Mouse (Mus musculus) c-Kit-negative CD71-positive TER-119-positive erythroid progenitor cells, embryonic 14.5 days (primary cell): ENCODE results near the gene Cdh1.
A peak's percentile ranks its signal among the peaks of the same experiment; 100 is the strongest.

Source experiments
- DNase-seq: peaks from one replicate; pipeline ENCODE4 v3.0.0-alpha.2; 2013; ENCODE audit warnings: low read depth, low spot score

Cdh1 gene

DNA sequence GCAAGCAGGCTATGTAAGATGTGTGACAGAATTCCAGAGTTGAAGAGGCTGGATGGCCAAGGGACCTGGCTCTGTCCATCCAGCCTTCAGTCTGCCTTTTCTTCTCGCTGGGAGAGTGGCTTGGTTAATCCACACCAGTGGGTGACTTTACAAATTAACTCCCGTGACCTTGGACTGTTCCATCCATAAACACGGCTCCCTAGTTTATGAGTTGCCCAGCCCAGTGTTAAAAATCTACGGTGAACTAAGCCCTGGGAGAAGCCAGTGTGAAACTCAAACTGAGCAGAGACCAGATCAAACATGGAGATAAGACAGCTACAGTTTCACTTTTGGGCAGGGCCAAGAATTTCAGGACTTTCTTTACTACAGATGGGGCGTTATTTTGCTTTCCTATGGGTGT is 19.9 kb downstream of the Cdh1 start:
- no peak for DNase-seq

DNA sequence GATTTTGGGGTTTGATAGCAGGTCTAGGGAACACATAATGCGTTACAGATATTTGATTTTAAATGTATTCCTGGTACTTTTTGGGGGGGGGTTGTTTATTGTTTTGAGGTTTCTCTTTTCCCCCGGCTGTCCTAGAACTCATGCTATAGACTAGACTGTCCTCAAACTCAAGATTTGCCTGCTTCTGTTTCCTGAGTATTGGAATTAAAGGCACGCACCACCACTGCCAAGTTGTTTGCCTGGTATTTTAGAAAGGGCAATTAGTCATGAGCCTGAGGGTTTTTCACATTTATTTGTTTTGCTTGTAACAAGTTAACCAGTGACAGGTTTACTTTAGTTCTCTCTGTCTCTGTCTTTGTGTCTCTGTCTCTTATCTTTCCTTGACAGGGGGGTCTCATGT is 20.3 kb downstream of the Cdh1 start:
- DNase-seq: no peak

DNA sequence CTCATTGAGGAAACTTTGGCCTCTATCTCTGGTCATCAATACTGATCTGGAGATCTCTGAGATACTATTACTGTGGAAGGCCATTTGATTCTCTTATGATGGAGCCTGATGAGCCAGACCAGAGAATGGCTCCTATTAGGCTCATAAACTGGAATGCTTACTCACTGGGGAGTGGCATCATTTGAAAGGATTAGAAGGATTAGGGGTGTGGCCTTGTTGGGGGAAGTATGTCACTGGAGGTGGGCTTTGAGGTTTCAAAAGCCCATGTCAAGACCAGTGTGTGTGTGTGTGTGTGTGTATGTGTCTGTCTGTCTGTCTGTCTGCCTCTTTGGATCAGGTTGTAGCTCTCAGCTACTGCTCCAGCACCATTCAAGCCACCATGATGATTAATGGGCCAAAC is 20.8 kb downstream of the Cdh1 start:
- no peak for DNase-seq

DNA sequence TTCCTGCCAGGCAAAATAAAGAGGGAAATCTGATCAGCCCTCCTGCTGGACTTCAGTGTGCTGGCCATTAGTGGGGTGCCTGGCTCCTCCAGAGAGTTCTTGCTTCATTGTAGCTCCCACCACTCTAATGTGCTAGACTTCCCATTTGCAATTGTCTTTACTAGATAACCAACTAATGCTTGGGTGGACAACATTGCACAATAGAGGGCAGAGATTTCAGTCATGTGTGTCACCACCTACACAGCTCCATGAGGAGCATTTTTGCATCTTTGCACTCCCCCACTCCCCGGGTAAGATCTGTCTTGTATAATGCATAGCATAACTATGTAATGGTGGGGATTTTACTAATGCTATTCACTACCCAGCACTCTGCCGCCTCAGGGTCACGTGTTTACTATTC is 21.6 kb downstream of the Cdh1 start:
- DNase-seq: no peak

DNA sequence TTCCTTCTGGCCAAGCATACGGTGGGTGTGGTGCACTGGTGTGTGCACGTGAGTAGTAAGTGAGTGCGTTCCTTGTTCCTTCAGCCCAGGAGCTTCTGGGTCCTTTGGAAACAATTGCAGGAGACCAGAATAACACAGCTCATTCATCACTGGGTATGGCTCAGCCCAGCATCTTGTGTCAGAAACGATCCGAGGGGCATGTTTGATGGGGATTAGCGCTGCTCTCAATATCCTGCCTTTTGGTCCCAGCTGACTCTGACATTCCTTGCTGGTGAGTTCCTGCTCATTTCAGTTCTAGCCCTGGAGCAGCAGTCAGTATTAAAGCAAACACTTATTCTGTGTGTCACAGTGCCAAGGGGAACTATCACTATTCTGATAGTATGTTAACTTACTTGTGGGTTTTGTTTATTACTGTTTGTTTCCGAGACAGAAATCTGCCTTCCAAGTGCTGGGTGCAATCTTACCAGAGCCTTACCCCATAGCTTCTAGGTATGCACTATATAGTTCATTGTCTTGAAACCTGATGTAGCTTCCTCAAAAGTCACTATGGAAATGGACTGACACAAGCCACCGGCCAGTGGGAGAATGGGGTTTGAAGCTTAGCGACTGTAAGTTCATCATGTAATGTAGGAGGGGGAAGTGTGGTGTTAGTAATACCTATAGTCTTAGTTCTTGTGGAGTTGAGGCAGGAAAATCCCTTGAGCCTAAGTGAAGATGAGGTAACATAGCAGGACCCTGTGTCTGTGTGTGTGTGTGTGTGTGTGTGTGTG is 23.1 kb downstream of the Cdh1 start:
- no peak for DNase-seq

DNA sequence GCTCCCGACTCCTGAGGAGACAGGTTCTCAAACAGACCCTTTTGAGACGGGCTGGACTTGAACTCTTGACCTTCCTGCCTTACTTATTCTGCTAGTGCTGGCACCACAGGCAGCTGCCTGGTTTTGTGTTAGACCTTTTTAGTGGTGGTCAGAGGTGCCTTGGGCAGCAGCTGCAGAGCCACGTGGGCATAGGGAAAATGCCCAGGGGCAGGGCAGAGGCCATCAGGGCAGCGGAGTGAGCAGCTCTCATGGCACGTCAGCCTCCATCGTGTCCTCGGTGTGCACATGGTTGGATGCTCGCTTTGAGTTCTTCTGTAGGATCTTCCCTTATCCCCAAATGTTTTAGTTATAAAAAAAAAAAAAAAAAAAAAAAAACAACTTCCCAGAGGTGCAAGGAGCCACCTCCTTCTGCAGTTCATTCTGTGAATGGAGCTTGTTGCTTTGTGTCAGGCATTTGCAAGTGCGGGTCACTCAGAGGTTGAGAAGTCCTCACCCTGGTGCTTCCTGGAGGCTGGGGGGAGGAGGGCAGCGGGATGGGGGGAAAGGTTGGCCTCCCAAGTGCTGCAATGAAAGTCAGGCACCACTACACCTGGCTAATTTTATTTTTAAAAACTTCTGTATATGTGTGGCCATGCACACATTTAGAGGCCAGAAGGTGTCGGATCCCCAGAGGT is 25.3 kb downstream of the Cdh1 start:
- DNase-seq: no peak

DNA sequence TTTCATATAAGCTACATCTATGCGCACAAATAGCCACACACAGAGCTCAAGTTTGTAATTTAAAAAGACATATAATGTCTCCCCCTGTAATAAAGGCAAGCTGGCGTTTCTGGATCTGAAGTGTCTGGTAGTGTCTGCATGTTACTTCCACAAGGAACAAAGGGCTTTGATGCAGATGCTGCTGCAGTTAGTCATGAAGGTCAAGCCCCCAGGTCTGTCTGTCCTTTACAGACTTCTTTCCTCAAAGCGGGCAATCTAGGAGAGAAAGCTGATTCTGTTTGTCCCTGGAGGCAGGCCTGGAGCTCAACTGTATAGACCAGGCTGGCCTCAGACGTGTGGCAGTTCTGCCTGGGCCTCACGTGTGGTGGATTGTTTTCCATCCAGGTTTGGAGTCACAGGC is 26.3 kb downstream of the Cdh1 start:
- DNase-seq: no peak

DNA sequence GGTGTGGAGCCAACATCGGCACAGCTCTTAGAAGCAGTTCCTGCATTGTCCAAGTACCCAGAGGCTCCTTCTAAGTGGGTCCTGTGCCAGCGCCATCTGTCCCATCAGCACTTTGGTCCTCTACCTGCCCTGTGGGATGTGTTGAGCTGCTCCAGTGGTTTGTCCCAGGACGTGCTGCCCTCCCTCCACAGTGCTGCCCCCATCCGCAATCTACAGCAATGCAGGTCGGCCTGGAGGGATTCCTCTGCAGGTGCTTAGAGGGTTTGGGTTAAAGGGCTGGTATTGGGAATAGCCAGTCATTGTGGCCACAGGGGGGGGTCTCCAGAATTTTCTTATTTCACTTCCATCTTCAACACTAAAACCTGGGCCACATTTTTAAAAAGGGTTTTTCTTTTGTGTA is 28.8 kb downstream of the Cdh1 start:
- no peak for DNase-seq

DNA sequence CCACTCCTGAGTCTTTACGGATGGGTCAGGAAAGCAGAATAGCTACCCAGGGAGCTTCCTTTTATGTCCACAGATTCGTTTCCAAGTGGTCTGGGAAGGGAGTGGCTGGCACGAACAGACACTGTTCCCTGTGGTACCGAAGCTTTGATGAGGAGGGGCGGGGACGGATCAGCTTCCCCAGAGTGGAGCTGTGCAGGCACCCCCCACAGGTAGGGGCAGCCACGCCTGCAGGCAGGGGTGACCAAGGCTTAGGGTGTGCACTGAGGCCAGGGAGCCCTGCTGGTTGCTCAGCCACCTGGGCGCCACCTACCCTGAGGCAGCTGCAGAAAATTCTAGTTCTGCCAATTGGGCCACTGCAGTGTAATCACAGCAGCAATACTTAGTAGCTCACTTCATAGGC is 29.5 kb downstream of the Cdh1 start:
- DNase-seq: no peak

DNA sequence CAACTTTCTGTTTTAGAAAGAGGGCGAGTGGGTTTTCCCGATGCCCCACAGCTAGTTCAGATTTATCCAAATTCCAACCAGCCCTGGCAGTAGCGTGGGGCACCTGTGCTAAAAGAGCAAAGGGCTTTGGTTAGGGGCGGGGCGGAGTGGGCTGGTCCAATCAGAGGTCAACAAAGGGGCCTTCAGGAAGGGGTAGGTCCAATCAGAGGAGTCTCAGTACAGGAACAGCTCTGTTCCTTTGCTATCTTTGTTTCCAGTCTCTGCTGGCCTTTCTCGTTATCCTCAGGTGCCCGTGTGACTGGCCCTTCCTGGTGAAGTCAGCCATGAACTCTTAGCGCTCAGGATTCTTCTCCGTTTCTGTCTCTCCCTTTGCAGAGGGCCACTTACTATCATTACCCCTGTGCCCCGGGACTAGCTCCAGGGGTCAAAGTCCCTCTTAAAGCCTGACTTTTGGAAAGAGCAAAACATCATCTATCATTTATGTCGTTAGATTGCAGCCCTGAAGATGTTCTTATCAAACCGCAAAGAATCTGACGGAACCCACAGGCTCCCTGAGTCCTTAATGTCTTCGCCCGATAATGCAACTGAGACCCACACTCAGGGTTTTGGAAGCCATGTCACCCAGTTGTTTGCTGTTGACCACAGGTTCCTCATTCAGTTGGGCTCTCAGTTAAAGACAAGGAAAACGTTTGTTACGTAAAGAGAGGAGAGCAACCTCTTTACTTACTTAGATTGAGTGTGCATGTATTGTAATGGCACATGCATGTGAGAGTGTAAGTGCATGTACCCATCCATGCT is 30.4 kb downstream of the Cdh1 start:
- DNase-seq: no peak

DNA sequence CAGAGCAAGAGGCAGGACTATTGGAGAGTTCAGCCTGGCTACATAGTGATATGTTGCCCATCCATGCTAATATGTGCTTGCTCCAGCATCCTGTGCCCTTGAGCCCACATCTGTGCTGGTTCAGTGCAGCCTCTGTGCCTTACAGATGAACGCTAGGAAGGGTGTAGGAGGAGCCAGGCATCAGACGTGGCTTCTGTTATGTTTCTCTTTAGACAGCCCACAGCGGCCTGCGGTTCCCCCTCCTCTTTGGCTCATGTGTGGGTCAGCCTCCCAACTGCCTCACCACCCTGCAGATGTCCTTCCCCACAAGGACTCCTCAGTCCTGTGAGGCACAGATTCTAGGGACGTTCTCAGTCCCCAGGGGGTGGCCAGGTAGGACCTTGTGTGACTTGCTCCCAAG is 32.1 kb downstream of the Cdh1 start:
- no peak for DNase-seq

DNA sequence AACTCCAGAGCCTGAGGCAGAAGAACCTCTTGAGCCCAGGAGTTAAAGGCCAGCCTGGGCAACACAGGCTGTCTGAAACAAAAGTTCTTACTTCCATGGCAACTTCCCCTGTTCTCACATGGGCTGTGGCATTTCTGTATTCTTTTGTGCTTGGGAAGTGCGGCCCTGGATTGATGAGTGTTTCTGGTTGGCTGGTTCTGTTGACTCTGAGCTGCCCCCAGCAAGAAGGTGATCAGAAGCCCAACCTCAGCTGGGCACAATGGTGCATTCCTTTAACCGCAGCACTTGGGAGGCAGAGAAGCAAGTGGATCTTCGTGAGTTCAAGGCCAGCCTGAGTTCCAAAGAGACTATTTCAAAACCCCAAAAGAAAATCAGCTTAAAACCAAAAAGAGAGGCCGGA is 34.3 kb downstream of the Cdh1 start:
- DNase-seq: no peak

DNA sequence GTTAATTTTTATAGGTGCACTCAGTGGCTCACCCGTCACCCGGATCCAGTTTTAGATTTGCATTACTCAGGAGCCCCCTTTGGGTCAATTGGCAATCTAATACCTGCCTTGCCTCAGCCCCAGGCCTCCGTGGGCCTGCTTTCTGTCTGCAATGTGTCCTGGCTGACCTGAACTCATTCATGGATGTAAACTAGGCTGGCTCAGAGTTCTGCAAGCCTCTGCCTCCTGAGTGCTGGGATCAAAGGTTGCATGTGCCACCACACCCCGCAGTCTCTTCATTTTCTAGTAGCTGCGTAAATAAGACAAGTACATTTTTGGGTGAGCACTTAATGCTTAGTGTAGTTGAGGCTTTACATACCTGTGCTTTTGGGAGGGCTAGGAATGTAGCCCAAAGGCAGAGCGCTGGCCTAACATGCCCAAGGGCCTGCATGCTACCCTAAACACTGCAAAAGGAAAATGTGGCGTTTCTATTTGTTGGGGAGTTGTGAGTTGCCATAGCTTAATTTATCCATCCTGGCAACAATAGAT is 35.7 kb downstream of the Cdh1 start:
- DNase-seq: no peak

DNA sequence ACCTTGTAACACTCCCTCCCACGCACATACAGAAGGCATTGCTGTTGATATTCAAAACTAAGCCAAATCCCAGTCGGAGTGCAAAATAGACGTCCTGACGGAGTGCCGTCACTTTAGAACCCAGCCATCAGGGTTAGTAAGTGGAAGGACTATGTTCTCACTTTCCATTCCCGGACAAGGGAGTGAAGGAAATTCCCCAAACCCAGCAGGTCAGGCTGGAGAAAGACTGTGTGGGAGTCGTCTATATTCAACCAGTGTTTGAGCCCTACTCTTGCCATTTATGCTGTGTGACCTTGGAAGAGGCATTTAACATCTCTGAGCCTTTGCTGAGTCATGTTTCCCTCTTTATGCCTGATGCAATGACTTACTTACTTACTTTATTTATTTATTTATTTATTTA is 37.1 kb downstream of the Cdh1 start:
- DNase-seq: no peak

DNA sequence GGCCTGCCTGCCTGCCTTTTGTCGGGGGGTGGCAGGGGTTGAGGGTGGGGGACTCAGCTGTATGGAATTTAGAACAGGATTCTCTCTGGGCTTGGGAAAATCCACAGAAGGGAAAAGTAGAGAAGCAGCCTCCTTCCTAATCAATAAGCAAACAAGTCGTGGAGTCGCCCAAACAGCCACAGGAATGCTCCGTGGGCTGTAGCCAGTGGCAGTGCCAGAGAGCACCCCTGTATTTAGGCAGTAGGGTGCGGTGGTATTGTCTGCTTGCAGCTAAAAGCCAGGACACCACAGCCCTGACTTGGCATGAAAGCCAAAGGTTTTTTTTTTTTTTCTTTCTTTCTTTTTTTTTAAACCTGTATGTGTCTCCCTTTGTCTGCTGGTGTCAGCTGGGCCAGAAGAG is 37.8 kb downstream of the Cdh1 start:
- DNase-seq: no peak

DNA sequence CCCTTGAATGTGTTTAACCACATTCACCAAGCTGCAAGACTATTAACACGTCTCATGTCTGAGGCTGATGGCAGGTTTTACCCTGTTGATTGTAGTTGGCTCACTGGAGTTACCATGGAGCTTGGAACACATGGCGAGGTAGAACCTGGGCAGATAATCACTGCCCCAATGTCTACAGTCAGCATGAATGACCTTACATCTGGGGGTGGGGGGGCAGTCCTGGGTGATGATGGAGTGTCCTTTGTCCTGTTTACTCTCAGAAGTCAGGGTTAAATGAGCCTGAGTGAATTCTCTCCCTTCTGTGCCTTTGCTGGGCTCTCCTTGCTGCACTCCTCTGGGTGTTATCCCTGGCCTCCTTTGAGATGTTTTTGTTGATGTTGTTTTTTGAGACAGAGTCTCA is 39.0 kb downstream of the Cdh1 start:
- DNase-seq: no peak

DNA sequence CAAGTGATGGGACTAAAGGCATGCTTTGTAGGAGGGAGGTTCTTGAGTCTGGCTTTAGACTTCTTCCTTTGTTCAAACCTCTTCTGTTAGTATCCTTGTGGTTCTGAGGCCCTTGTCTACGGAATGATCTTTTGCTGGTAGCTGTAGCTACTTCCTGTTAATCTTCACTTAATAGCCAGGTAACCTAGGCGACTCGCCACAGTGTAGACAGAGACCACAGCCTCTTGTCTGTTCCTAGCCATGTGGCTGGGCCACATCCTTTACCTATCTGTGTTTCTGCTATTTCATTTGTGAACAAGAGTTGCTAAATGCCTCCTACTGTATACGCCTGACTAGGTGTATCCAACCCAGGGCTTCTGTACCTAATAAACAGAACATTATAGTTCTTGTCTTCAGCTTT is 39.9 kb downstream of the Cdh1 start:
- no peak for DNase-seq

DNA sequence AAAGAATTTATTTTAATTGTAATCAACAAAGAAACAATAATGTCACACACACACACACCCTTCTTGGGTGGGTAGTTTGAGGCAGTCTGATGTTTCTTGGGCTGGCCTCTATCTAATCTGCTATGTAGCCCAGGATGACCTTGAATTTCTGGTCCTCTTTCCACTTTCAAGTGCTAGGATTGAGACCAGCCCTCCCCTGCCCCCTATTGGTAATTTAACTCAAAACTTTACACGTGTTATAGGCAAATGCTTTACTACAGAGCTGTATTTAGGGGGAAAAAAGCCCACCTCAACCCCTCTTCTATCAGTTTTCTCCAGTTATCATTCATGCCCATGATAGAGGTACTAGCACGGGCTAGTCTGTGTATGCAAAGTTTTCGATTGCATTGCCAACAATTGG is 41.8 kb downstream of the Cdh1 start:
- no peak for DNase-seq

DNA sequence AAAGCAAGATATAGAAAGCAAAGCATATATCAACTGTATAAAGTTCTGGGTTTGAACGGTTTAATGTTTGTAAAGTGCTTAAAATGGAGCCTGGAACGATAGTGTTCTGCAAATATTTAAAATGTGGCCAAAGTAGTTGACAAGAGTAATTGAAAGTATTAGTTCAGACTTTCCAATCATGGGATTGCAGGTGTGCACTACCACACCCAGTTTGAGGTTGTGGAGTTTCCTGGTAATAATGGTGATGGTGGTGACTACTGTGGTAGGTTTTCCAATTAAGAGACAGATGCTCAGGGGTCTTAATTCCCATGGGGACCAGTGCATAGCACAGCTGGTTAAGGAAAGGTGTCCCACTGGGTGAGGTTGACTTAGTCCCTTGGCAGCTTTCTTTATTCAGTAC is 43.0 kb downstream of the Cdh1 start:
- no peak for DNase-seq

DNA sequence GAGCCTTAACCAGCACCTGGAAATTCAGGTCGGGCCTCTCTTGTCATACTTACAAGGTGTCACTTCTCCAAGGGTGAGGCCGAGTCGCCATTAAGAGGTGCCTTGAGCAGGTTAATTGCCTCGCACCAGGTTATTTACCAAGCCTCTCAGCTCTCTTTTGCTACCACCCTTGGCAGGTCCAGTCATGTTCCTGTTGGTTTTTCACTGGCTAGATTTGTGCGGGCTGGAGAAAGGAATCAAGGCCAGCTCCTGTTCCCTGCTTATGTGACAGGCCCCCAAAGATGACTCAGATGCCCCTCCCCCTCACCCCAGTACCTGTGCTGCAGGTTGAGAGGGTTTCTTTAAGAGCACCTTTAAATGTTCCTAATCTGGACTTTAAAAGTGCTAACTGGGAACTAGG is 43.6 kb downstream of the Cdh1 start:
- no peak for DNase-seq

DNA sequence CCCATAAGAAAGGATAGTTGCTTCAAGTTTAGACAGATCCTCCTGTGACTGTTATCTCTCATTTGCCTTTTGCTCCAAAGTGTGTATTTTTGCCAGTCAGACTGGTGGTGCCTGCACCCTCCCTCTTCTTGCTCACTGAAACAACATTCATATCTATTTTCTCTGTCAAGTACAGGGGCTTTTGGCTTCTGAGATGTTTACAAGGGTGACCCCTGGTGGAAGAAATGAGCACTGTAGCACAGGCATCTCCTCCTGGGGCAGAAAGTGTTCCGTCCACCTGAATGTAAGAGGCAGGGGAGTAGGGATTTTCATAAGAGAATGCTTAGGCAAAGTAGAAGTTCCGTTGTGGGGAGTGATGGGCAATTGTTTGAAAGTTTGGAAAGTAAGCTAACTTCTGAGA is 44.2 kb downstream of the Cdh1 start:
- peak; percentile 3 for DNase-seq

DNA sequence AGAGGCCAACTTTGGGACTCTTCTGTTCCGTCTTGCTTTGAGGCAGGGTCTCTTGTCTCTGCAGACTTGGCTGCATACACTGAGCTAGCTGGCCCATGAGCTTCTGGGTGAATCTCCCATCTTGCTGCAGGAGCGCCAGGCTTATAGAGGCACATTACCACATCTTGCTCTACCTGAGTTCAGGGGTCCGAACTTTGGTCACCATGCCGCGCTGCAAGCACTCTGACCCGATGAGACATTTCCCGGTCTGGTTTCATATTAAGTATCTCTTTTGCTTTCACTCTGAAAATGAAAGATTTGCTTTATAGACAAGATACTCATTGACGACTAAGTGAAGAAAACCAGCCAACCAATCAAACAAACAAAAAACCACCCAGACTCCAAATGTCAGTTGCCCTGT is 45.3 kb downstream of the Cdh1 start:
- DNase-seq: no peak

DNA sequence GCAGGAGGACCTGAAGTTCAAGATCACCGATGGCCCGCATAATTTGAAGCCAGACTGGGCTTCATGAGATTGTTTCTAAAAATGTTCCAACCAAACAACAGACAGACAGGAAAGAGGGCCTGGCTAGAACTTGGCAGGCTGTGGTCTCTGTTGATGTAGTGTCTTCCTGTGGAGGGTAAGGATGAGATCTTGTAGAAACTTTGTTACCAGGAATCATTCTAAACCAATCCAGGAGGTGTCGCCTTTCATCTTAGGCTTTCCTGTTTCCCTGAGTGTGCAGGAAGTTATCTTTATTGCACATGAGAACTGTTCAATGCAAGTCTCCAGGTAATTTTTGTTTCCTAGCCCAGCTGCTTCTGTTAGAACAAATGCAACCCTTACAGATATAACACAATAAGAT is 48.8 kb downstream of the Cdh1 start:
- no peak for DNase-seq
